Mouse (Mus musculus) kidney, adult 2 months (tissue): ENCODE data around the gene Mrpl50. TPM values are rescaled to one million over a fixed set of nuclear protein-coding genes. Genes with fewer than 3 reads are reported as not detected.

Source experiments
- DNase-seq: peaks from one replicate; pipeline ENCODE4 v3.0.0; 2021
- H3K27ac ChIP-seq: fragments of 200-500 bp; 2 replicates; pipeline ENCODE4 v1.5.1; 2012; ENCODE audit warnings: low read depth, low read length, control low read depth, inconsistent platforms; ENCODE audit not compliant: insufficient read depth
- H3K27me3 ChIP-seq: fragments of 200-500 bp; replicated peaks from 2 replicates; pipeline ENCODE4 v1.6.1; 2012; ENCODE audit warnings: mild to moderate bottlenecking, moderate library complexity, low read length, inconsistent platforms; ENCODE audit not compliant: control insufficient read depth, insufficient read depth
- H3K36me3 ChIP-seq: fragments of 200-500 bp; 2 replicates; pipeline ENCODE4 v1.6.1; 2012; ENCODE audit warnings: mild to moderate bottlenecking, moderate library complexity, low read length, inconsistent platforms; ENCODE audit not compliant: control insufficient read depth, insufficient read depth
- H3K4me1 ChIP-seq: fragments of 200-500 bp; 2 replicates; pipeline ENCODE4 v1.6.1; 2011; ENCODE audit warnings: low read length; ENCODE audit not compliant: control insufficient read depth, insufficient read depth
- H3K4me3 ChIP-seq: fragments of 200-500 bp; 2 replicates; pipeline ENCODE4 v1.5.1; 2011; ENCODE audit warnings: mild to moderate bottlenecking, low read depth, low read length, control low read depth; ENCODE audit not compliant: insufficient read depth
- CTCF ChIP-seq: fragments of 200-500 bp; conservative IDR thresholded peaks from 2 replicates; pipeline ENCODE4 v1.5.1; 2011; ENCODE audit warnings: low read depth, mild to moderate bottlenecking, control low read depth, low read length, moderate library complexity, mixed read lengths; ENCODE audit not compliant: insufficient read depth, insufficient read length
- POLR2A ChIP-seq: fragments of 200-500 bp; IDR thresholded peaks from one replicate; pipeline ENCODE4 v1.6.1; 2011; ENCODE audit warnings: low read depth, low read length, control low read depth
- WGBS: fragments of 180-500 bp; shearing (Covaris S2); methylation state at CpG from one replicate; pipeline ENCODE4 v1.1.7; 2018; 5-methylcytosine and 5-hydroxymethylcytosine counted together
- polyA plus RNA-seq: library from polyadenylated mRNA; depleted of rRNA; stranded (reverse); fragments of >200 nt; gene quantifications from 2 replicates; pipeline ENCODE4 v1.2.3, GENCODE M21; 2012

Gene Mrpl50
- polyA plus RNA-seq, 1 experiment = 21.2 TPM

DNA sequence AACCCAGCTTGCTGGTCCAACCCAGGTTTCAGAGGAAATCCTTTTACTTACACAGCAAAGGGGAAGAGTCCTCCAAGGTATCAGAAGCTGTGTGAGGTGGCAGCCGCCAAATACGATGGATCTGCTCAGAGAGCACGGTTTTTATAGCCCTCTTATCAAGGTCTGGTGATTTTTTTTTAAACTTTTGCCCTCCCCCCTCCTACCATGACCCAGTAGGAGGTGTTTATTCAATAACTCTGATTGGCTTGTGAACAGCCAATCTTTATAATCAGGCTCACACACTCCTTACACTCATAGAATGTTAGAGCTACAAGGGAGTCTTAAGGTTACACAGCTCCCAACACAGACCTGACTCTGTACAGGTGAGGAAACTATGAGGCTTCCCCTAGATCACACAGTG, 28.5 kb upstream of the Mrpl50 start, which contains the start of gene Aldob:
TSS of gene Aldob (minus strand) at position 164 of the 400 bp plus-strand sequence.
- H3K4me3 ChIP-seq = peak within 1 kb of the TSS; percentile 83
- no peaks in the 10 kb centered on the region for H3K27me3 ChIP-seq
- peaks cover 3% of the 10 kb centered on the region; the same call in 1 of the 2 replicates for H3K36me3 ChIP-seq
- peak; percentile 92 for DNase-seq
- no peak for TF ChIP-seq POLR2A
- no peak; the same call in 1 of the 2 replicates for TF ChIP-seq CTCF
- H3K27ac ChIP-seq = peak within 1 kb of the TSS; percentile 100
- WGBS = 40% methylated on average over 3 of the region's 3 CpGs
- H3K4me1 ChIP-seq = peaks cover 3% of the 10 kb centered on the region

DNA sequence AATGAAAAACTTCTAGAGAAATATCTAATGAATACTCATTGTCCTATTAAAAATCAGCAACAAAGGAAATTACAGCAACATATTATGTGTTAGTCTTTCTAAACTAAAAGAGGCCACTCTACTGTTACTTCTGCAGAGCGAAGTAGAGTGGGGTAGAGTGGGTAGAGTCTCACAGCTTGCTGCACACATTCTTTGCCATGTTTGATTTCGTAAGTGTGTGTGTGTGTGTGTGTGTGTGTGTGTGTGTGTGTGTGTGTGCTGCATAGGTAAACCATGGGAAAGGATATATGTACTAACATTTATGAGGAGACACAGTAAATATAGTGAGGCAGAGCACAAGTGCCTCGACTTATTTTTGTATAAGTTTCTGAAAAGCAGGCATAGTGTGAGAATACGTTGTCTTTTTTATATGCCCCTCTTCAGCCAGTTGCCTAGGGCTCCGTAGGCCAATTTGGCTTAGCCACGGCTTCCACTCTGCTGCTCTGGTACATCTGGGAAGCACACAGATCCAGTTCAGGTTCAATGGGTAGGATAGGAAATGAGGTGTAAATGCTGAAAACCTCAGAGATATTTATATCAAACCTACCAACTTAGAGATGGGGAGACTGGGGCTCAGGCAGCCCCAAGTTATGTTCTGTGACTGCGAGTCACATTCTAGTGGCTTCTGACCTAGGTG, 26.8 kb upstream of the Mrpl50 start:
- H3K4me1 ChIP-seq = peaks cover 2% of the 10 kb centered on the region; the same call in 1 of the 2 replicates
- peak overlapping the region; percentile 83 for H3K4me3 ChIP-seq
- 44% methylated on average over 7 of the region's 7 CpGs for WGBS
- peak; percentile 47 for DNase-seq
- H3K36me3 ChIP-seq = peaks cover 11% of the 10 kb centered on the region
- H3K27ac ChIP-seq = peak overlapping the region; percentile 100
- no peak for TF ChIP-seq POLR2A
- no peak for TF ChIP-seq CTCF
- no peaks in the 10 kb centered on the region for H3K27me3 ChIP-seq

DNA sequence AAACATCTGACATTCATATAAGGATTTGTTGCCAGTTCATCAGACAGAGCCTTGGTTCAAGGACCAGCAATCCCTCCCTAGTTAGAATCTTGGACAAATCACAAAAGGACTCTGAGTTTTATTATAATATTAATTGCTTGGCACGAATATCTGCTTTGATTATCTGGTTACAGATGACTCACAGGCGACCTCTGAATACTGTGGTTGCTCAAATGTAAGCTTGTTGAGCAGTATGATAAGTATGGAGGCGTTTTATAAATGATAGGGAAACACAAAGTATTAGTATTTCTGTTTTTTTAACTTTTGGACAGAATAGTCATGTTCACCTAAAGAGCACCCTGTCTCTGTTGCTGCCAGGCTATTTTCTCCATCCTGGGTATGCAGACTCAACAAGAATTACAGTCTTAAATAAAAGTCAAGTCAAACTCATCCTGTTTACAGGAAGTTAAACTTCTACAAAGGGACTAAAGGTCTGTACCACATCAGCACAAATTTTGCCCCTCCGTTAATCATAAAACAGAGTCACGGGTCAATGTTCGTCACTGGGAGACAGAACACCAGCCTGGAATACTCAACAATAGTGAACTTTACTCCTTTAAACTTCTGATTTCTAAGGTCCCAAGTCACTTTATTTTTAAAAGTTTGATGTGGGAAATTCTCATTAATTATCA, 26.1 kb upstream of the Mrpl50 start:
- H3K4me3 ChIP-seq = peak overlapping the region; percentile 35; the same call in 1 of the 2 replicates
- TF ChIP-seq CTCF (no peak), POLR2A (no peak)

DNA sequence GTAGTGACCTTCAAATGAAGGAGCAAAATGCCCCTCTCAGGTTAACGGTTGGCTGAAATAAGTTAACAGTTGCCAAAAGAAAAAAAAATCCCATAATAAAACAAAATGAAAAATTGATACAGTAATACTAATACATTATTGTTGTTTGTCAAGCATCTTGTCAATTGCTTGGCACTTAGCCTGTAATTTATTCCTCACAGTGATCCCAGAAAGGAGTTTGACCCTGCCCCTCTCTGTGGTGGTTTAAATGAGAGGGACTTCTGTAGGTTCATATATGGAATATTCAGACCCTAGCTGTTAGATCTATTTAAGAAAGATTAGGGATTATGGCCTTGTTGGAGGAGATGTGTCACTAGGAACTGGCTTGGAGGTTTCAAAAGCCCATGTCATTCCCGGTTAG, 25.1 kb upstream of the Mrpl50 start:
- Histone ChIP-seq H3K4me3 (peak overlapping the region; percentile 50), H3K36me3 (peaks cover 19% of the 10 kb centered on the region), H3K4me1 (peaks cover 7% of the 10 kb centered on the region; the same call in 1 of the 2 replicates), H3K27me3 (no peaks in the 10 kb centered on the region), H3K27ac (peak overlapping the region; percentile 96)
- peak; percentile 55 for DNase-seq
- TF ChIP-seq POLR2A = no peak
- no peak for TF ChIP-seq CTCF
- WGBS = 48% methylated on average over 2 of the region's 2 CpGs

More for the DNA sequence above, 26.1 kb upstream of the Mrpl50 start:
- Histone ChIP-seq H3K27ac (peak overlapping the region; percentile 96), H3K27me3 (no peaks in the 10 kb centered on the region), H3K4me1 (peaks cover 6% of the 10 kb centered on the region; the same call in 1 of the 2 replicates), H3K36me3 (peaks cover 15% of the 10 kb centered on the region)
- 18% methylated on average over 6 of the region's 6 CpGs for WGBS
- DNase-seq = peak; percentile 92

DNA sequence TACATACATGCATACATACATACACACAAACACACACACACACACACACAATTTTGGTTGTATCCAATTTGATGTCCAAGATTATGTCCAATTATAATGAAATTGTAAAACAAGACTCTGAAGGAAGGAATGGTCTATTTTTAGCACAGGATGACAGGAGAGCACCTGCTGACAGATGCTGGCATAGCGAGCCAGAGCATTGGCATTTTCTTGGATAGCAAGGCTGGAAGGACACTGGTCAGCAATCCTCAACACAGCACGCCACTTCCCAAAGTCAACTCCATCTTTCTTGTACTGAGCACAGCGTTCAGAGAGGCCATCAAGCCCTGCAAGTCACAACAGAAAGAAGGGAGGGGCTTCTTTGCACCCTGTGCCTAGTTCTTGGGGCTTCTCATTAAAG, 20.1 kb upstream of the Mrpl50 start:
- Histone ChIP-seq H3K36me3 (peaks cover 36% of the 10 kb centered on the region), H3K4me3 (no peak overlapping the region), H3K27me3 (no peaks in the 10 kb centered on the region), H3K27ac (no peak overlapping the region), H3K4me1 (peaks cover 7% of the 10 kb centered on the region; the same call in 1 of the 2 replicates)
- DNase-seq = no peak
- 0 out of 2 replicates have a peak, but pooled peaks have one; percentile 3 for TF ChIP-seq CTCF
- TF ChIP-seq POLR2A = no peak
- 52% methylated on average over 3 of the region's 3 CpGs for WGBS

DNA sequence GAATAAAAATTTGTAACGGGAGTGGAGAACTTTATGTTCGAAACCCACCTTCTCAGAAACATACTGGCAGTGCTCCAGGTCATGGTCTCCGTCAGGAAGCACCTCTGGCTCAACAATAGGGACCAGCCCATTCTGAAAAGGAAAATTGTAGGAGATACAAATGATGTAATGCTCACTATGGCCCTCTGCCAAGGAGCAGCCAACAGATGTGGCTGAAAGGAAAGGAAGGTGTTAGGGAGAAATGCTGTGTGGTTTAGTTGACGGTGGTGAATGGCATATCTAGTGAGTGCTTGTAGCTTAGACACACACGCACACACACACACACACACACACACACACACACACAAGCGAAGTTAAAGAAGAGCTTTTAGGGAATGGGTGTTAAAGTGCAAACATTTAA, 18.8 kb upstream of the Mrpl50 start:
- WGBS = 52% methylated on average over 6 of the region's 6 CpGs
- H3K36me3 ChIP-seq = peaks cover 36% of the 10 kb centered on the region
- H3K27ac ChIP-seq = no peak overlapping the region
- peaks cover 7% of the 10 kb centered on the region; the same call in 1 of the 2 replicates for H3K4me1 ChIP-seq
- no peaks in the 10 kb centered on the region for H3K27me3 ChIP-seq
- no peak overlapping the region for H3K4me3 ChIP-seq
- DNase-seq = no peak
- no peak for TF ChIP-seq POLR2A
- TF ChIP-seq CTCF = no peak

DNA sequence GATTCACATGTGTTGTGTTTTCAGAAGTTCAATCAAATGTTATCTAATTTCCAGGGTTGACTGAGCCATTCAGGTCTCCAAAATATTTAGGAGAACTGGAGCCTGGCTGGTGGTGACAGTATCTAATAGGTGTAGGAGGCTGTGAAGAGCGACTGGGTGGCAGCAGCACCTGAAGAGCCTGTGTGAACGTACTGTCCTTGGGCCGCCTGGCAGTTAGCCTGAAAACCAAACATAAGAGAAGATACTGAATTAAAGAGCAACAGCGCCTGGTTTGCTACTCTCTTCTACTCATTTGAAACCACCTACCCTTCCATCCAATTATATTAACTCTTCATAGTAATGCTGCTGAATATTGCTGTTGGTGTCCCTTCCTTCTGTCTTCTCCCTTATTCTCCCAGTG, 15.8 kb upstream of the Mrpl50 start:
- H3K36me3 ChIP-seq = peaks cover 20% of the 10 kb centered on the region; the same call in 1 of the 2 replicates
- DNase-seq = no peak
- TF ChIP-seq CTCF = no peak
- TF ChIP-seq POLR2A = no peak
- H3K27ac ChIP-seq = no peak overlapping the region
- 72% methylated on average over 4 of the region's 4 CpGs for WGBS
- H3K27me3 ChIP-seq = no peaks in the 10 kb centered on the region
- no peak overlapping the region for H3K4me3 ChIP-seq
- H3K4me1 ChIP-seq = no peaks in the 10 kb centered on the region
